Mouse (Mus musculus): Measurements from ENCODE around the gene 1810055G02Rik. TPM values are rescaled to one million over a fixed set of nuclear protein-coding genes. Genes with fewer than 3 reads are reported as not detected.

1810055G02Rik gene
- total RNA-seq, 2 experiments from 2014 or later: 7.9 to 8.3 TPM

DNA sequence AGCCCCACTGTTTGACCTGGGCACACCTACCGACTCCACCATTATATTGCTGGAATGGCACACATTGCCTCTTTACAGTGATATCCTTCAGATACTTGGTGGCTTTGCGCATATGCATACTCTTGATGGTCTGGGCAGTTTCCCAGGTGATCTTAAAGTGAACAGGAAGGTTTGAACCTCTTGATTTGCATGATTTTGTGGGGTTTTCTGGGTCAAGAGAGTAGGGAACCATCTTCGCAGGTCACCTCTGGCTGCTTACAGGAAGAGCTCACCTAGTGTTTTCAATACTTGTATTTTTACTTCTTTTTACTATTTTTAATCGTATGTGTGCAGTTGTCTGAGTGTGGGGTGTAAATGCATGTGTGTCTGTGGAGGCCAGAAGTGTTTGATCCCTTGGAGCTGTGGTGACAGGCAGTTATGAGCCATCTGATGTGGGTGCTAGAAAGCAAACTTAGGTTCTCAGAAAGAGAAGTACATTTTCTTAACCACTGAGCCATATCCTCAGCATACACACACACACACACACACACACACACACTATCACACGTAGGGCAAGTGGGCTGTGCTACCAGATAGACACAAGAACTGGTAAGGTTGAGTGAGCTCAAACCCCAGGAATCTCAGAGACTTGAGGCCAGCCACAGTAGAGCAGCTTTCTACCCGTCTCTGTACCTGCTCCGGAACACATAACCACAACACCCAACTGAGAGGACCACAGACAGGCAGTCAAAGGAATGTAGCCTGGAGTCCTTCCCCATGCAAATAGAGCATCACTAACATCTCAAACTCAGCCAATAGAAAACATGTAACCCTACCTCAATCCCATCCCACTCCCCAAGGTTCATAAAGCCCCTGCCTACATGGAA is 22.9 kb downstream of the 1810055G02Rik start:
- no peak for DNase-seq (ENCODE audit: low spot score)
- intact Hi-C loops (cut with DNase I): no loop called here

DNA sequence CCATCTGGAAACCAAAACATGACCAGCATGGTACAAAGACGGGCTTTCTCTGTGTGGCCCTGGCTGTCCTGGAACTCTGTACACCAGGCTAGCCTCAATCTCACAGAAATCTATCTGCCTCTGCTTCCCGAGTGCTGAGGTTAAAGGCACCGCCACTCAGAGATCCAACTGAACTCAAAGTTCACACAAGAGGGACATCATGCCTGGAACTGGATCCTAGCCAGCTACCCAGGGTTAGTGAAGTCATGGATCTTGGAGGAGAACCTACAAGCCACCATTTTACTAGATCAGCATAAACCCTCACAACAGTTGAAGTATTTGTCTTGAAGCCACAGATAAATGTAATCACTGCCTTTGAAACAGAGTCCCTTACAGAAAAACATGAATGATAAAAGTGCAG is 27.9 kb downstream of the 1810055G02Rik start:
- intact Hi-C loops (cut with DNase I): no loop called here
- no peak for DNase-seq (ENCODE audit: low spot score)

DNA sequence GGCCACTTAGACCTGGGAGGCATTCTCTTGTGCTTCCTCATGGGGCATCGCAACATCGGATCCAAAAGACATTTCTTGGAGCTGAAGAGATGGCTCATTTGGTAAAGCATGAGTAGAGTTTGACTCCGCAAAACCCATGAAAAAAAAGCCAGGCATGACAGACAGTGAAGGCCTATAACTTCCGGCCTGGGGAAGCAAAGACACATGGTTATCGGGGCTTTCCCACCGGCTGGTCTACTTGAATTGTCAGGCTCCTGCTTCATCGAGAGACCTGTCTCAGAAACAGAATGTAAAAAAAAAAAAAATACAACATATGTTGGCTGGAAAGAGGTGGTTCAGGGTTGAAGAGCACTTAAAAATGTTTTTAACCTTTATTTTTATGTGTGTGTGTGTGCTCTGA is 31.6 kb downstream of the 1810055G02Rik start:
- DNase-seq (ENCODE audit: low spot score): no peak
- intact Hi-C loops (cut with DNase I): no loop called here

DNA sequence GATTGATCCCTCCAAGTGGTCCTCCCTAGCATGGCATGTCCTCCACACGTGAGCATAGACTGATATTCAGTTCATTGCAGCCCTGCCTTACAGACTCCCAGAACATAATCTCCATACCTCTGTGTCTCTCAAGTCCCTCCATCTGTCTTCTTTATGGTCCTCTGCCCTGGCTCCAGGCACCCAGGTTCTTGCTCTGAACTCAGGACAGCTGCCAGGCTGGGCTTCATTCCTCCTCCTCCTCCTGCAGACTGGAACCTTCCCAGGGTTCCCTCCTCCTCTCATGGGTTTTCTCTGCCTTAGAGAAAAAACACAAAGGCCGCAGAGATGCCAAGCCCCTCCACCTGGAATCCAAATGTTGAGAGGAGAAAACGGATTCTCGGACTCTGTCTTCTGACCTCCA is 34.6 kb downstream of the 1810055G02Rik start:
- no peak for DNase-seq (ENCODE audit: low spot score)
- intact Hi-C loops (cut with DNase I): no loop called here

DNA sequence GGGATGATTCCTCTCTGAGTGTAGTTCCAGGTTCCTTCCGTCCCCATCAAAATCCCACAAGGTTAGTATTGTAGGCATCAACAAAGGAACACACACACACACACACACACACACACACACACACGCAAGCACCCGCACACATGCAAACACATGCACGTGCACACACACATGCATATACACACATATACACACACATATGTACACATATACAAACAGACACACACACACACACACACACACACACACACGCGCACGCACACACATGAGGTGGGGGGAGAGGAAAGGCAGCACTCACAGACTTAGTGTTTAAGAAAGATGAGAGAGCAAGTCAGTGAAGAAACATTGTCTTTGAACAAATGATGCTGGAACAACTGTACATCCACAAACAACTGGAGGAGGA is 35.3 kb downstream of the 1810055G02Rik start:
- no peak for DNase-seq (ENCODE audit: low spot score)
- intact Hi-C loops (cut with DNase I): no loop called here

DNA sequence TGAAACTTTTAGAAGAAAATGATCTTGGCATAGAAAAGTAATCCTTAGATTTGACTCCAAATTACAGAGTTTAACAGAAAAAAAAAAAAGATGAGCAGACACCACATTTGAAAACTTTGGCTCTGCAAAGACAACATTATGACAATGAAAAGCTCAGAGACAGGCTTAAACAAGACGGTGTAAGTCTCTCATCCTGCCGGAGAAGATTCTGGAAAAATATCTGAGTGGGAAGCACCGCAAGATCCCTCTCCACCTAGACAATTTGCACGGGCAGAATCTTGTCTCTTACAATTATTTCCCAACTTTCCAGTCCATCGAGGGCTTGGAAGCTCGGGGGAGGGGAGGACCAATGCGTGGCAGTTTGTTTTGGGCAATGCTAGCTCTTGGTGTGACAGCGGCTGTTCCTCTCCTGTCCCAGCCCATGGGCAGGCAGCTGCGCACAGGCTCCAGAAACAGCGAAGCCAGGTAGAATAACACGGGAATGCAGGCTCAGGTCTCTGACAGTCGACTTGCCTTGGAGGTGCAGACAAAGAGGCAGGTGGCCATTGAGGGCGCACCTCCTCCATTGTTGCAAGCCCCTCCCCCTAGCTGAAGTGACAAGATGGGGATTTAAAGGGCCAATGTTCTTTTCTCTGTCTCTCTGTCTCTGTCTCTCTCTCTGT is 35.9 kb downstream of the 1810055G02Rik start:
- no peak for DNase-seq (ENCODE audit: low spot score)
- intact Hi-C loops (cut with DNase I): no loop called here

DNA sequence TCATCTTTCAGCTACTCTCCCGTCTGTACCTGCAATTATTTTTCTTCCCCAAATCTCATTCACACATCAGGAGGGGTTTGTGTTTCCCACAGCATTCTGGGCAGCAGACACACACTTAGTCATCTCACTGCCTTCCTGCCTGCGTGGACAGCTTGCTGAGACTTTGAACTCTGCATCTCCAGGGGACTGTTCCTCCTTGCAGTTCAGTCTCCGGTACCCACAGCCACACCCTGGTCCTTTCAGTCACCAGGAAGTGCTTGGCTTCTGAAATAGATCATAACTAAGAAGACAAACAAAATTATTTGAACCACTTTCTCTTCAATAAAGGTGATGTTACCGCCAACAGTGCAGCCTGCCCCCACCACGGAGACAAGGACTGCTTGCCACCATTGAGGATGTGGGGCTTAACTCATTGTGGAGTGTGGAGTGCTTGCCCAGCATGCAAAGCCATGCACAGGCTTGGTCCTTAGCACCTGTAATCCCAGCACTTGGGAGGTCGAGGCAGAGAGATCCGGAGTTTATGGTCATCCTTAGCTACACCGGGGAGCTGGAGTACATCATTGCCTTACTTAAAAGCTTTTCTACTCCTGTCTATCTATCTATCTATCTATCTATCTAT is 44.6 kb downstream of the 1810055G02Rik start:
- no peak for DNase-seq (ENCODE audit: low spot score)

DNA sequence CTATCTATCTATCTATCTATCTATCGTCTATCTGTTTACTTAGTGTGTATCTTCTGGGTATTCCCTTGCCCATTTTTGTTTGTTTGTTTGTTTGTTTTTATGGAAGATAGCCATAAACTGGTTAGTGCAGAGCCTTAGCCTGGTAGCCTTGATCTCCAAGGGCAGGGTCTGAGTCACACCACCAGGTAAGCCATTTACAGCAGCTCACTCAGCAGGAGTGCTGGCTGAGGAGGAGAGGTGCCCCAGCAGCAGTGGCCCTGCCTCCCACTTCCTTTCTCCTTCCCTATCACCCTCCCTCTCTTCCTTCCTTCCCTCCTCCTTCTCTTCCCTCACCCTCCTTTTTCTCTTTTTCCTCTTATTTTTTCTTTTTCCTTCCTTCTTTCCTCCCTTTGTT is 45.1 kb downstream of the 1810055G02Rik start:
- intact Hi-C loops (cut with DNase I): no loop called here
- no peak for DNase-seq (ENCODE audit: low spot score)

More for the DNA sequence above, 44.6 kb downstream of the 1810055G02Rik start:
- intact Hi-C loops (cut with DNase I): no loop called here

DNA sequence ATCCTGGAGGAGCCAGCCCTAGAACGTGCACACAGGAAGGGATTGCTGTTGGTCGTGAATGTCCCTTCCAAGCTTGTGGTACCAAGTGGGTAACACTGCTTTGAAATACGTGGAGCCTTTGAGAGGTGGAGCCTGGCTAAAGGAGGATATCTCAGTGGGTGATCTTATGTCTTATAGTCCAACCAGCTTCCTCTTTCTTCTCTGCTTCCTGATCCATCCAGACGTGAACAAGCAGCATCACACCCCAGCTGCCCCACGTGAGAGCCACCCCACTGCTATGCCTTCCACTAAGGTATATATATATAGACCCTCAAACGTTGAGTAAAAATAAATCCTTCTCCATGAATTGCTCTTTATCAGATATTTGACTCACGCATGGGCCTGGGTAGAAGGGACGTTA is 45.6 kb downstream of the 1810055G02Rik start:
- DNase-seq (ENCODE audit: low spot score): no peak
- intact Hi-C loops (cut with DNase I): no loop called here

DNA sequence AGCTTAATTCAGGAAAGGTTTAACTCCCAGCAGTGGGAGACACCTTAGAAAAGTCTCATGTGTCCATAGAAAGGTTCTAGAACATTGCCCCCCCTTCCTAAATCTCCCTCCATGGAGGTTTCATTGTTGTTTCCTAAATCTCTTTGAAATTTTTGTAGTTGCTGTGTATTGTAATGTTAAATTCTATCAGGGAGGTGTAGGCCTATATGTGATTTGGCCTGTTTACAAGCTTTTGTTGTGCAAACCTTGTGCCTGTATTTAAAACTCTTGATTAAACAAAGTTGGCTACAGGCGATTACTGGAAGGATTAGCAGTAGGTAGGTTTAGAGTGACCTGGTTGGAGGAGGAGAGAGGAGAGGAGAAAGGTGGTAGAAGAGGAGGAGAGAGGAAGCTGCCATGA is 49.8 kb downstream of the 1810055G02Rik start:
- intact Hi-C loops (cut with DNase I): no loop called here
- DNase-seq (ENCODE audit: low spot score): no peak

DNA sequence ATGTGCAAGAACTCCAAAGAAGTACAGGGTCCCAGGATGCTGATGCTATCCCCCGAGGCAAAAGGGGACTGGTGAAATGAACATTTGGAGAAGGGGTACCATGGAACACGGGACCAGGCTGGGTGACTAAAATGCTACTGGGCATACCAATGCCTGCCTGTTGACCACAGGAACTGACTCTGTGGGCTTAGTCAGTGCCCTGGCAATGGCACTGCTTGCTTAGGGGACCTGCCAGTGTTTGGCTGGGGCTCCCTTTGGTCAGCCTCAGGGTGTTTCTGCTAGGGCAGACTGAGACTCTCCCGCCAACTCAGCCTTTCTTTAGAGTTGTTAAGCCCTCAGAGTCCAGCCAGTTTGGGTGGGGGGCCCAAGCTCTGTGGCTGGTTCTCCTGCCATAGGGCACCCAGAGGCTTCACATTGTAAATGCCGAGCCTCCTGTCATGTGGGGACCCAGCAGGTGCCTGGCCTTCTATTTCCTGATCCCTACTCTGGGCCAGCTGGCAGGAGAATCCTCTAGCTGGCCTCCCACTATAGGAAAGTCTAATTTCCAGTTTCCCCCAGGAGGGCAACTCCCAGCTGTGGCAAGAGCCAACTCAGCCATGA is 57.2 kb downstream of the 1810055G02Rik start:
- DNase-seq (ENCODE audit: low spot score): no peak

DNA sequence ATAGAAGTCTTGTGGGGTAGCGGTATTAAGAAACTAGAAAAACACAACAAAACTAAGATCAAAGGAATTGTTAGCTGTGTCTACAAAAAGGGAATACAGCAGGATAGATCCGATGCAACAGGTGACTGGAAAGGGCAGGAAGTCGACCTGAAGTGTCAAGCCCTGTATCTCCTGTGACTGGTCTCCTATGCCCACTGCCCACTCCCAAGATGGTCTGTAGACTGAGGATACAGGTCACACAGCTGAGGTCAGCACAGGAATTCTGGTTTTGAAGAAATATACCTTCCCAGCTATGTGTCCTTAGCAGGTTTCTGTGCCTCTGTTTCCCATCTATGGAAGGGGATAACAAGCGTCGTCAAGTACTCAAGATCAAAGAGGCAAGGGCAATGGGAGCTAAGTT is 58.3 kb downstream of the 1810055G02Rik start:
- DNase-seq (ENCODE audit: low spot score): no peak
- intact Hi-C loops (cut with DNase I): loop anchor here (5.0 kb wide), 2 partner anchors 86 to 216 kb away; partner anchors contain the start of gene Chka

More for the DNA sequence above, 57.2 kb downstream of the 1810055G02Rik start:
- intact Hi-C loops (cut with DNase I): loop anchor here (5.0 kb wide), 2 partner anchors 87 to 217 kb away; partner anchors contain the start of gene Chka

DNA sequence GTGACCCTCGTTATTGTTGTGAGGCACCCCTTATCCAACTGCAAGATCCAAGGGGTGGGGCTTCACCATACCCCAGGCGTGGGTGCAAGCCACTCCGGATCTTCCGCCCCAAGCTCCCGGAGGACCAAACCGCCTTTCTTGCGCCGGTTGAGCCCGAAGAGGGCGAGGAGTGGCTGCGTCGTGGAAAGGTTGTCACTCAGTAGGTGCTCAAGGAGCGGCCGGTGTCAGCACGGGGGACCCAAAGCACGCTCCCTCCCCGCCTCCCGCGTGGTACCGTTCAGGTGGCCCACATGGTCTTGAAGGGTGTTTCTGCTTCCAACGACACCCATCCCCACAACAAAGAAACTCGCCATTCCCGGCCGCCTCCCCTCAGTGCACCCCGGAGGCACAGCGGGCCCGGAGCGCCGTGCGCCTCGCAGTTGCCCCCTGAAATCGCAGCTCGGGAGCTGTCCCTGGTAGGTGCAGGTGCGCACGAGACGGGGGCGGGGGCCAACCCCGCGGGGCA is 59.2 kb downstream of the 1810055G02Rik start, which contains the start of gene Kmt5b:
Kmt5b (plus strand) TSS at position 146 of the 505 bp plus-strand sequence.
- DNase-seq (ENCODE audit: low spot score): peak; percentile 49

More for the DNA sequence above, 59.2 kb downstream of the 1810055G02Rik start, which contains the start of gene Kmt5b:
- intact Hi-C loops (cut with DNase I): loop anchor here (5.0 kb wide), 2 partner anchors 85 to 215 kb away; partner anchors contain the start of gene Chka

Other genes with a start within 250 kb of the 1810055G02Rik start
- 10 to 100 TPM; 68.8 to 83.0 TPM for gene Ppp6r3, start 132.5 kb upstream of the 1810055G02Rik start, total RNA-seq (2021)
- 10 to 100 TPM; 49.8 to 52.1 TPM for gene Lrp5, start 21.7 kb upstream of the 1810055G02Rik start, total RNA-seq (2021)
- 10 to 100 TPM; 30.4 to 35.6 TPM for gene Kmt5b, start 59.1 kb downstream of the 1810055G02Rik start, total RNA-seq (2021)
- 10 to 100 TPM in 1 of 2 experiments, 1 to 10 TPM in 1; 9.5 to 13.0 TPM for gene Chka, start 143.5 kb downstream of the 1810055G02Rik start, total RNA-seq (2021)
- 1 to 10 TPM; 8.9 to 9.8 TPM for gene Tcirg1, start 198.8 kb downstream of the 1810055G02Rik start, total RNA-seq (2021)
- 100 to 1,000 TPM; 538 TPM for gene Ndufs8, start 204.5 kb downstream of the 1810055G02Rik start, total RNA-seq (2021)
- gene Aldh3b1, start 221.5 kb downstream of the 1810055G02Rik start, total RNA-seq (2021): 1 to 10 TPM; 1.8 TPM
- 10 to 100 TPM; 19.0 to 20.3 TPM for gene Unc93b1, start 226.9 kb downstream of the 1810055G02Rik start, total RNA-seq (2021)